Mouse (Mus musculus) stomach, postnatal 0 days (tissue): ENCODE measurements around the gene Mthfd1.

Experiments
- CTCF ChIP-seq: IDR thresholded peaks from 2 replicates; pipeline ENCODE4 v1.5.1; 2016; ENCODE audit warnings: antibody characterized with exemption, low read depth, mild to moderate bottlenecking, moderate library complexity
- EP300 ChIP-seq: optimal IDR thresholded peaks from 2 replicates; pipeline ENCODE3; 2016; ENCODE audit warnings: antibody characterized with exemption

GRCm38 (mm10) chr12:76307964-76308363, 52.9 kb downstream of the Mthfd1 start:
- no peak for TF ChIP-seq EP300
- no peak for TF ChIP-seq CTCF
